Mouse (Mus musculus) macrophage (primary cell): ENCODE measurements around the gene Wfdc3. TPM values are rescaled to one million over a fixed set of nuclear protein-coding genes. Genes with fewer than 3 reads are reported as not detected.

Experiments used
- H3K27ac ChIP-seq: fragments of 350-480 bp; formaldehyde crosslinking; 2 replicates; pipeline ENCODE4 v1.9.0; 2021
- H3K36me3 ChIP-seq: fragments of 350-480 bp; formaldehyde crosslinking; 2 replicates; pipeline ENCODE4 v1.9.0; 2021; ENCODE audit errors: inconsistent target
- H3K4me3 ChIP-seq: fragments of 350-480 bp; formaldehyde crosslinking; 2 replicates; pipeline ENCODE4 v1.9.0; 2021; ENCODE audit errors: inconsistent target
- H3K79me2 ChIP-seq: fragments of 350-480 bp; formaldehyde crosslinking; 2 replicates; pipeline ENCODE4 v1.9.0; 2021; ENCODE audit errors: inconsistent target
- WGBS: methylation state at CpG from one replicate; pipeline ENCODE4 v1.1.7; 2026; ENCODE audit warnings: inconsistent platforms; ENCODE audit not compliant: missing documents; 5-methylcytosine and 5-hydroxymethylcytosine counted together
- polyA plus RNA-seq: library from polyadenylated mRNA; stranded (reverse); fragments of 250-400 nt; gene quantifications from 3 replicates; pipeline ENCODE4 v1.2.4, GENCODE M21; 2018; ENCODE audit warnings: inconsistent platforms
- total RNA-seq, 78 experiments: library from RNA; depleted of rRNA; stranded (reverse); fragments of 250-400 nt; gene quantifications; 1 replicate in 9 of 78; 2 replicates in 24 of 78; 3 replicates in 43 of 78; 4 replicates in 2 of 78; pipeline ENCODE4 v1.2.4; 2018; ENCODE audit warnings: inconsistent platforms in 56 of 78

The Wfdc3 gene
- total RNA-seq (2018; cell fraction: chromatin; rRNA removed), result under 1 TPM in 3 of 26 experiments, not detected in 23; 0.36 to 0.70 (median 0.43) TPM
- not detected for total RNA-seq (2018; cell fraction: cytosol; rRNA removed)
- 1 to 10 TPM in 1 of 26 experiments, under 1 TPM in 3, not detected in 22; 0.41 to 1.7 (median 0.83) TPM for total RNA-seq (2018; cell fraction: nucleus; rRNA removed)
- not detected in 3 replicates for polyA plus RNA-seq

GRCm38 (mm10) chr2:164745843-164746479 lies at the start of gene Wfdc3, which contains the start of gene Dnttip1:
Gene Wfdc3 (minus strand): TSS chr2:164745931.
Gene Dnttip1 (plus strand): TSS chr2:164745983.
- under 1% methylated on average over 65 of the region's 70 CpGs for WGBS
- peak within 1 kb of the TSS; percentile 91 for H3K4me3 ChIP-seq
- peaks cover 49% of the 10 kb centered on the region for H3K79me2 ChIP-seq
- peak within 1 kb of the TSS; percentile 43 for H3K27ac ChIP-seq
- peaks cover 27% of the 10 kb centered on the region; the same call in 1 of the 2 replicates for H3K36me3 ChIP-seq

- Histone ChIP-seq H3K27ac (no peak overlapping the region), H3K36me3 (peaks cover 50% of the 10 kb centered on the region), H3K79me2 (no peaks in the 10 kb centered on the region), H3K4me3 (no peak overlapping the region)
- 30% methylated on average over 5 of the region's 5 CpGs for WGBS
These were observed 48.6 kb upstream of the Wfdc3 start for GRCm38 (mm10) chr2:164794293-164794692.

- Histone ChIP-seq H3K79me2 (no peaks in the 10 kb centered on the region), H3K4me3 (no peak overlapping the region), H3K27ac (no peak overlapping the region), H3K36me3 (peaks cover 50% of the 10 kb centered on the region)
- 75% methylated on average over 1 of the region's 2 CpGs for WGBS
These were observed 48.0 kb upstream of the Wfdc3 start for GRCm38 (mm10) chr2:164793772-164794171.

- peaks cover 54% of the 10 kb centered on the region for H3K36me3 ChIP-seq
- no peak overlapping the region for H3K4me3 ChIP-seq
- no peak overlapping the region for H3K27ac ChIP-seq
- H3K79me2 ChIP-seq, result no peaks in the 10 kb centered on the region
- WGBS, result 93% methylated on average over 3 of the region's 3 CpGs
These were observed 47.5 kb upstream of the Wfdc3 start for GRCm38 (mm10) chr2:164793236-164793635.

- Histone ChIP-seq H3K4me3 (no peak overlapping the region), H3K79me2 (no peaks in the 10 kb centered on the region), H3K27ac (no peak overlapping the region), H3K36me3 (peaks cover 52% of the 10 kb centered on the region)
- 95% methylated on average over 12 of the region's 12 CpGs for WGBS
These were observed 46.9 kb upstream of the Wfdc3 start for GRCm38 (mm10) chr2:164792400-164793190.

- H3K79me2 ChIP-seq, result no peaks in the 10 kb centered on the region
- WGBS, result 92% methylated on average over 18 of the region's 18 CpGs
- no peak overlapping the region for H3K27ac ChIP-seq
- H3K36me3 ChIP-seq, result peaks cover 49% of the 10 kb centered on the region
- no peak overlapping the region for H3K4me3 ChIP-seq
These were observed 46.1 kb upstream of the Wfdc3 start for GRCm38 (mm10) chr2:164791841-164792261.

GRCm38 (mm10) chr2:164790451-164790850 lies 44.7 kb upstream of the Wfdc3 start:
- Histone ChIP-seq H3K36me3 (peaks cover 35% of the 10 kb centered on the region), H3K4me3 (no peak overlapping the region), H3K79me2 (no peaks in the 10 kb centered on the region), H3K27ac (no peak overlapping the region)
- 94% methylated on average over 4 of the region's 4 CpGs for WGBS

GRCm38 (mm10) chr2:164788411-164788810 lies 42.7 kb upstream of the Wfdc3 start:
- Histone ChIP-seq H3K4me3 (no peak overlapping the region), H3K36me3 (peaks cover 25% of the 10 kb centered on the region), H3K27ac (no peak overlapping the region), H3K79me2 (no peaks in the 10 kb centered on the region)
- 95% methylated on average over 4 of the region's 4 CpGs for WGBS

- WGBS, result 94% methylated on average over 10 of the region's 10 CpGs
- no peak overlapping the region for H3K27ac ChIP-seq
- H3K79me2 ChIP-seq, result no peaks in the 10 kb centered on the region
- H3K36me3 ChIP-seq, result peaks cover 23% of the 10 kb centered on the region
- H3K4me3 ChIP-seq, result no peak overlapping the region
These were observed 42.0 kb upstream of the Wfdc3 start for GRCm38 (mm10) chr2:164787779-164788178.

- WGBS, result 58% methylated on average over 3 of the region's 3 CpGs
- H3K4me3 ChIP-seq, result no peak overlapping the region
These were observed 41.3 kb upstream of the Wfdc3 start for GRCm38 (mm10) chr2:164787032-164787431.

GRCm38 (mm10) chr2:164786388-164786885 lies 40.7 kb upstream of the Wfdc3 start:
- no peak overlapping the region for H3K27ac ChIP-seq
- H3K79me2 ChIP-seq, result no peaks in the 10 kb centered on the region
- peaks cover 15% of the 10 kb centered on the region for H3K36me3 ChIP-seq
- H3K4me3 ChIP-seq, result peak overlapping the region; percentile 30
- 20% methylated on average over 14 of the region's 15 CpGs for WGBS

More at GRCm38 (mm10) chr2:164787032-164787431, 41.3 kb upstream of the Wfdc3 start:
- no peaks in the 10 kb centered on the region for H3K79me2 ChIP-seq
- no peak overlapping the region for H3K27ac ChIP-seq
- peaks cover 15% of the 10 kb centered on the region for H3K36me3 ChIP-seq

GRCm38 (mm10) chr2:164785481-164786387 lies 40.0 kb upstream of the Wfdc3 start, which contains the start of gene Snx21:
Gene Snx21 (plus strand): TSS chr2:164785823.
- H3K36me3 ChIP-seq, result peaks cover 11% of the 10 kb centered on the region
- under 1% methylated on average over 89 of the region's 89 CpGs for WGBS
- H3K79me2 ChIP-seq, result no peaks in the 10 kb centered on the region
- H3K27ac ChIP-seq, result peak within 1 kb of the TSS; percentile 32
- peak within 1 kb of the TSS; percentile 40 for H3K4me3 ChIP-seq

GRCm38 (mm10) chr2:164784869-164785420 lies 39.2 kb upstream of the Wfdc3 start:
- no peaks in the 10 kb centered on the region for H3K79me2 ChIP-seq
- WGBS, result 12% methylated on average over 7 of the region's 7 CpGs
- H3K27ac ChIP-seq, result peak overlapping the region; percentile 32
- H3K36me3 ChIP-seq, result peaks cover 9% of the 10 kb centered on the region
- H3K4me3 ChIP-seq, result peak overlapping the region; percentile 40
